Mouse (Mus musculus) stomach, postnatal 0 days (tissue): ENCODE results near the gene Itga4.

Experiments
- CTCF ChIP-seq: IDR thresholded peaks from 2 replicates; pipeline ENCODE4 v1.5.1; 2016; ENCODE audit warnings: antibody characterized with exemption, low read depth, mild to moderate bottlenecking, moderate library complexity
- EP300 ChIP-seq: optimal IDR thresholded peaks from 2 replicates; pipeline ENCODE3; 2016; ENCODE audit warnings: antibody characterized with exemption

DNA sequence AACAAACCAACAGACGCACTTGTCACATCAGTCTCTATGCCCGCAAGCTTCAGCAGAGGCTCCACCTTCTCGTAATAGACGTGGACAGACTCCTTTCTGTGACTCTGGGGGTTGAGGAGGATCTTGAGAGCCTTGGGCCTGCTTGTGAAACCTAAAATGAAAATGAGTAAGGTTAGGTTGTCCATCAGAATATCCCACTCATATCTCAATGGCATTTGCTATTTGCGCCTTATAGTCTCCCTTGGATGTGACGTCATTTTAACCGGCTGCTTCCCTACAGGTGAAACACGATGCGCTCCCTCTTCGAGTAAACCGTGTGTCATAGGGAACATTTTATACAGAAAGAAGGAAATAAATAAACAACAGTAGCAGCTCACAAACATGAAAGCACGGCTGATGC lies 113.4 kb downstream of the Itga4 start:
- TF ChIP-seq CTCF: no peak
- TF ChIP-seq EP300: no peak
